Comparison of ENCODE assay signal across 8 mouse cellular contexts in genomic region chr12:73287609-73288008, GRCm38 (mm10). TPM values are rescaled to one million over a fixed set of nuclear protein-coding genes. Genes with fewer than 3 reads are reported as not detected.
A peak's percentile ranks its signal among the peaks of the same experiment; 100 is the strongest.
DNase-seq lines count a peak whose midpoint lies in the region; ATAC-seq and TF ChIP-seq lines count a peak whose summit lies in the region.

No protein-coding gene starts in this region.

- 56% methylated on average over 8 of the region's 8 CpGs for WGBS in lung, embryonic 16.5 days

- intact Hi-C loops in left cerebral cortex, adult 2 months (cut with DNase I): loop anchor here (2.0 to 10.0 kb wide), 4 partner anchors 165 to 263 kb away; partner anchors contain the start of gene Mnat1

- DNase-seq in left cerebral cortex, adult 2 months (ENCODE audit: extremely low spot score in 1 of 2, low spot score in 2 of 2): no peak
- DNase-seq in left cerebral cortex, adult 8-10 months (ENCODE audit: low spot score in 2 of 2): no peak
- DNase-seq in heart, adult 11 months: peak; percentile 98
- DNase-seq in kidney, adult 11 months: peak; percentile 42
- no peak for DNase-seq in thymus, postnatal 14 days
- DNase-seq in spleen, postnatal 4 days (ENCODE audit: low spot score in 2 of 2): no peak

- 0 out of 2 replicates have a peak, but pooled peaks cover 2% of the 10 kb centered on the region for H3K36me3 ChIP-seq in lung, embryonic 16.5 days (ENCODE audit: control insufficient read depth, insufficient read depth, low read length)

- no peak for ATAC-seq in lung, embryonic 16.5 days (ENCODE audit: low read depth)
- ATAC-seq in monocyte, adult 5-6 weeks (replicated peaks; ENCODE audit: insufficient number of reproducible peaks, low FRiP score, low TSS enrichment, poor library complexity, severe bottlenecking): no peak

- peaks cover 16% of the 10 kb centered on the region for H3K4me1 ChIP-seq in lung, embryonic 16.5 days (replicated peaks; ENCODE audit: control insufficient read depth, insufficient read depth, low read length)

- no peaks in the 10 kb centered on the region for H3K9me3 ChIP-seq in lung, embryonic 16.5 days (ENCODE audit: control insufficient read depth, low read length)

- TF ChIP-seq CTCF in left cerebral cortex, adult 2 months (IDR thresholded peaks at IDR 0.05): no peak

- no peak overlapping the region; the same call in 1 of the 2 replicates for H3K27ac ChIP-seq in left cerebral cortex, adult 2 months
- H3K27ac ChIP-seq in lung, embryonic 16.5 days (ENCODE audit: low read length): no peak overlapping the region

- peak overlapping the region; percentile 93 for H3K9ac ChIP-seq in lung, embryonic 16.5 days (ENCODE audit: low read length)

- H3K4me2 ChIP-seq in lung, embryonic 16.5 days (ENCODE audit: low read depth, low read length): peak overlapping the region; percentile 86

- no peaks in the 10 kb centered on the region for H3K27me3 ChIP-seq in lung, embryonic 16.5 days (ENCODE audit: control insufficient read depth, insufficient read depth, low read depth, low read length)

- H3K4me3 ChIP-seq in left cerebral cortex, adult 2 months: peak overlapping the region; percentile 83
- peak overlapping the region; percentile 86 for H3K4me3 ChIP-seq in lung, embryonic 16.5 days (ENCODE audit: low read length)

RNA-seq across cellular contexts. Expression of gene Slc38a6, which starts 1.0 kb away (rescaled TPM):
- 10 to 100 TPM; 13.7 to 18.6 TPM for total RNA-seq in left cerebral cortex, adult 2 months (2021)
- total RNA-seq in left cerebral cortex, adult 8-10 months (2022): 10 to 100 TPM; 15.8 to 17.1 (median 16.6) TPM
- 8.9 and 10.4 TPM in 2 replicates for polyA plus RNA-seq in lung, embryonic 16.5 days (2015; fragmentation: Nextera tagmentation; extraction: Ambion mirVana)
- 5.0 to 9.7 TPM (median 9.5 TPM) in 3 replicates for total RNA-seq in monocyte, adult 5-6 weeks (2017)

RNA-seq across cellular contexts. Expression of gene Trmt5, which starts 1.1 kb away (rescaled TPM):
- total RNA-seq in left cerebral cortex, adult 2 months (2021): 10 to 100 TPM; 14.3 to 15.7 TPM
- total RNA-seq in left cerebral cortex, adult 8-10 months (2022): 10 to 100 TPM; 11.2 to 16.5 (median 13.6) TPM
- polyA plus RNA-seq in lung, embryonic 16.5 days (2015; fragmentation: Nextera tagmentation; extraction: Ambion mirVana): 16.4 and 17.6 TPM in 2 replicates
- 10.2 to 35.6 TPM (median 14.3 TPM) in 3 replicates for total RNA-seq in monocyte, adult 5-6 weeks (2017)

Comparison
In these comparisons a context has a peak if more than half of its experiments do, and no peak if none do; other contexts are left out.
1. DNase-seq: peak in heart, adult 11 months (single experiment) and kidney, adult 11 months (single experiment); none in left cerebral cortex, adult 2 months (0 of 2), left cerebral cortex, adult 8-10 months (0 of 2), thymus, postnatal 14 days (single experiment) and spleen, postnatal 4 days (0 of 2).